Mouse (Mus musculus): Measurements from ENCODE around the gene Hoxd12. TPM values are rescaled to one million over a fixed set of nuclear protein-coding genes. Genes with fewer than 3 reads are reported as not detected.

Hoxd12 gene
- polyA plus RNA-seq, 1 experiment from 2014 or later, result not detected

DNA sequence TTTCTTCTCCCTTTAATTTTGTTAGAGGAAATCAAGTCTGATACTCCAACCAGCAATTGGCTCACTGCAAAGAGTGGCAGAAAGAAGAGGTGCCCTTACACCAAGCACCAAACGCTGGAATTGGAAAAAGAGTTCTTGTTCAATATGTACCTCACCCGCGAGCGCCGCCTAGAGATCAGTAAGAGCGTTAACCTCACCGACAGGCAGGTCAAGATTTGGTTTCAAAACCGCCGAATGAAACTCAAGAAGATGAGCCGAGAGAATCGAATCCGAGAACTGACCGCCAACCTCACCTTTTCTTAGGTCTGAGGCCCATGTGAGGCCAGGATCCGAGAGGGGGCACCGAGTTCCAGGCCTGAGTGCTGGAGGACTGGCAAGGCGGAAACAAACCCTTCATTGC lies 19.3 kb downstream of the Hoxd12 start:
- no peaks in the 10 kb centered on the region for H3K9me3 ChIP-seq (replicated peaks)
- H3K27ac ChIP-seq, result no peak overlapping the region
- H3K4me2 ChIP-seq, result no peak overlapping the region
- H3K36me3 ChIP-seq (ENCODE audit: poor library complexity, severe bottlenecking), result no peaks in the 10 kb centered on the region
- H3K27me3 ChIP-seq, result peaks cover 98% of the 10 kb centered on the region
- no peak for ATAC-seq
- no peak overlapping the region for H3K9ac ChIP-seq
- WGBS, result under 1% methylated on average over 16 of the region's 16 CpGs
- H3K4me3 ChIP-seq, result no peak overlapping the region
- H3K4me1 ChIP-seq, result peaks cover 15% of the 10 kb centered on the region

DNA sequence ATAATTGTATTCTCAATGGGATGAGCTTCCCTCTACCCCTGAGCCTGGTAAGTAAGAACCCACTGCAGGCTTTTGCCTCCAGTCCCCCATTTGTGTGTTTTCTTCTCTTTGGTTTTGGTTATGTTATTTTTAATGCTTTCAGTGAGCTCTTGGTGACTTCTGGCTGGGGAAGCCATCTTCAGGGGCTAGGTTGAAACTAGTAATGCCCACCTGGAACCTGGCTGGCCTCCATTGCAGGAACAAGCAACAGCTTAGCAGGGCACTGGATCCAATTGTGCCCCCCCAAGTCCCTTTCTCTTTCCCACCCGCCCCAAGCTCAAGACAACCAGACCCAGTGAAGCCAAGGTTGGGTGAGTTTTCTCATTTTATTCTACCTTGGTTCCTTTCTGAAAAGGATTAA lies 20.6 kb downstream of the Hoxd12 start:
- ATAC-seq, result no peak
- 5% methylated on average over 1 of the region's 1 CpGs for WGBS
- peaks cover 99% of the 10 kb centered on the region for H3K27me3 ChIP-seq
- H3K4me3 ChIP-seq, result no peak overlapping the region
- H3K9me3 ChIP-seq (replicated peaks), result no peaks in the 10 kb centered on the region
- no peaks in the 10 kb centered on the region for H3K36me3 ChIP-seq (ENCODE audit: poor library complexity, severe bottlenecking)
- no peak overlapping the region for H3K9ac ChIP-seq
- no peak overlapping the region for H3K4me2 ChIP-seq
- H3K4me1 ChIP-seq, result peaks cover 15% of the 10 kb centered on the region
- H3K27ac ChIP-seq, result no peak overlapping the region

DNA sequence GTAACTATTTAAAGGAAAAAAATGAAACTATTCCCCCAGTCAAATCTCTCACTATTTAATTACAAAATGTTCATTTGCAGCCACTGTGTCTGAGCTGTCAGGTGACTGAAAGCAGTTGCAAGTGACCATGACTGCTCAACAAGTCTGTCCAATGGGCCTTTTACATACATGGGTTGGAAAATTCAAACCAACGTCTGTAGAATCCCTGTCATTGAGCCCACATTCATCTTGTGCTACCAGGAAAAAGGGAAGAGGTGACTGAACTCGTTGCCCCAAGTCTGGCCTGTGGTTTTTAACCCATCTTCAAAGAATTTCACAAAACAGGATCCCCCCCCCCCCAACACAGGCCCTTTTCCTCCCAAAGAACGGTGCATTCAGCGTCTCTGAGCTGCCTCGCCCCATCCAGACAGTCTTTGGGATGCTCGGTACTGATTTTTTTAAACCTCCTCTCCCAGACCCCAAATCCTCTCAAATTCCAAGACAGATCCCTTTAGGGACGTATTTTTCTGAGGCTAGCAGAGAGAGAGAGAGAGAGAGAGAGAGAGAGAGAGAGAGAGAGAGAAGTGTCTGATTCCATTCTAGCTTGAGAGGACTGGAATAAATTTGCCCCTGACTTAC lies 21.1 kb downstream of the Hoxd12 start:
- Histone ChIP-seq H3K9me3 (replicated peaks) (no peaks in the 10 kb centered on the region), H3K36me3 (ENCODE audit: poor library complexity, severe bottlenecking) (no peaks in the 10 kb centered on the region), H3K4me2 (no peak overlapping the region), H3K4me3 (no peak overlapping the region), H3K27me3 (peaks cover 100% of the 10 kb centered on the region), H3K27ac (no peak overlapping the region), H3K9ac (no peak overlapping the region), H3K4me1 (peaks cover 15% of the 10 kb centered on the region)
- no peak for ATAC-seq
- 4% methylated on average over 7 of the region's 7 CpGs for WGBS

DNA sequence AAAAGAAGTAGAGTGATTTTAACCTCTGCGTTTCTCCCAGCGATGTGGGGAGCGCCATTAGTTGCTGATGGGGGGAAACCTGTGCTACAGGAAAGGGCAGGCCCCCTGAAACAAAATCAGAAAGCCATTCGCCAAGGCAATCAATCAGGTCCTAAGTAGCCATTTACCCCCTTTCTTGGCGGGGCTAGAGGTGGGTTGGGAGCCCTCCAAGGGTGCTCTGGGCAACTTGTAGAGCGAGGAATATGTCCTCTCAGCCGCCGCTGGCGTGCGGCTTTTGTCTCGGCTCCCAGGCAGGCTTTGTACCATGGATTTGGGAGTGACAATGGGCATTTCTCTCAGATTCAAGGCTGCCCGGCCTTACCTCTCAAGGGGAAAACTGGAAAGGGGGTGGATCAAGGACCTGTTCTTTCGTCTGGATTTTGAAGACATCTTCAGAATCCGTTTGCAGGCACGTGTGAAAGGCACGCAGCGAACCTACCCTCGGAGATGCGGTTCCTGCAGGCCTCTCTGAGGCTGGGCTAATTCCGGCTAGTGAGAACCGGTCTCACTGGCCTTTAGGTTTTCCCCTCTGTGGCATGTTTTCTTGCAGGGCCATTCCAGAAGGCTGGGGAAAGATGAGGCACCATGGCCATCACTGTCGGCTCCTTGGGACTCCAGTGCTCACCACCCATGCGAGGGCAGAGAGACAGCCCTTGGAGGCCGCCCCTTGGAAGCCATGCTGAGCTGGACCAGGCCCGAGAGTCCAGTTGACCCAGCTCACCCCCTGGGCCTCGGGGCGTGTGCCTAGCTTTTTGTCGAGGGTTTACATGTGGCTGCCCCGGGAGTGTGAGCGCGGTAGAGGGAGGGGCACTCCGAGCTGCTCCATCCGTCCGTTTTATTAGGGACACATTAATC lies 21.9 kb downstream of the Hoxd12 start:
- Histone ChIP-seq H3K27ac (no peak overlapping the region), H3K4me1 (peaks cover 12% of the 10 kb centered on the region), H3K9me3 (replicated peaks) (no peaks in the 10 kb centered on the region), H3K4me2 (no peak overlapping the region), H3K9ac (no peak overlapping the region), H3K27me3 (peaks cover 100% of the 10 kb centered on the region), H3K36me3 (ENCODE audit: poor library complexity, severe bottlenecking) (no peaks in the 10 kb centered on the region), H3K4me3 (no peak overlapping the region)
- 2% methylated on average over 34 of the region's 34 CpGs for WGBS
- no peak for ATAC-seq

DNA sequence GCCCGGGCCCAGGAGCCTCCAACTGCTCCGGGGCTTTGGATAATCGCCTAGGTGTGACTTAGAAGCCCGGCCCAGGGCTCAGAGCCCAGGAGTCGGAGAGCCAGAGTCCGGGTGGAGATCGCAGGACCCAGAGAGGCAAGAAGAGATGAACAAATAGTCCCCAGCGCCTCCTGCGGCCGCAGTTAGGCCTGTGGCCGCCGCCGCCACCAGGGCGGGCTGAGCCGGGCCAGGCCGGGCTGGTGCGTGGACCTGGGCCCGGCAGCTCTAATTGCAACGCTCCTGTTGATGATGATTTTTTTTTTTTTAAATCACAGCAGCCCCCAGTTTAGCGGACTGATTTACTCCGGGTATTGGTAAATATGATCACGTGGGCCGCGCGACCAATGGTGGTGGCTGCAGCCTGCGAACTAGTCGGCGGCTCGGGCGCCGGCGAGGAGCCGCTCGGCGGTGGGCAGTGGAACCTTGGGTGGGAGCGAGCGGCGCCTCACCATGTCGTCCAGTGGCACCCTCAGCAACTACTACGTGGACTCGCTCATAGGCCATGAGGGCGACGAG lies 22.8 kb downstream of the Hoxd12 start, which contains the start of gene Hoxd9:
TSS of gene Hoxd9 (plus strand) at position 161 of the 555 bp plus-strand sequence.
- Histone ChIP-seq H3K27me3 (peaks cover 99% of the 10 kb centered on the region), H3K4me3 (peak within 1 kb of the TSS; percentile 33)

DNA sequence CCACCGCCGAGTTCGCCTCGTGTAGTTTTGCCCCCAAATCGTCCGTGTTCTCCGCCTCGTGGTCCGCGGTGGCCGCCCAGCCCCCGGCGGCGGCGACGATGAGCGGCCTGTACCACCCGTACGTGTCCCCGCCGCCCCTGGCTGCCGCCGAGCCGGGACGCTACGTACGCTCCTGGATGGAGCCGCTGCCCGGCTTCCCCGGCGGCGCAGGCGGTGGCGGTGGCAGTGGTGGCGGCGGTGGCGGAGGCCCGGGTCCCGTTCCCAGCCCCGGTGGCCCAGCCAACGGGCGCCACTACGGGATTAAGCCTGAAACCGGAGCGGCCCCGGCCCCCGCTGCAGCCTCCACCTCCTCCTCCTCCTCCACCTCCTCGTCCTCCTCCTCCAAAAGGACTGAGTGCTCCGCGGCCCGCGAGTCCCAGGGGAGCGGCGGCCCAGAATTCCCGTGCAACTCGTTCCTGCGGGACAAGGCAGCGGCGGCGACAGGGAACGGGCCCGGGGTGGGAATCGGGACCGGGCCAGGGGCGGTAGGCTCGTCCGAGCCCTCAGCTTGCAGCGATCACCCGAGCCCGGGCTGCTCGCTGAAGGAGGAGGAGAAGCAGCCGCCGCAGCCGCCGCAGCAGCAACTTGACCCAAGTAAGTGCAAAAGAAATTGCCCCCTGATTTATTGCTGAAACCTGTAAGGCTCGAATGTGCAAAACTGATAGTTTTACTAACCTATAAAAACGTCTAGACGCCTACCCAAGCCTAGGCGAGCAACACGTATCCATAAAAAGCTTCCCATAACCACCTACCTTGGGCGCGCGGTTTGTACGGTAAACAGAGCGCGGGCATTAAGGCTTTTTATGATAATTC lies 23.6 kb downstream of the Hoxd12 start:
- peak; percentile 62; the same call in 1 of the 2 replicates for ATAC-seq
- Histone ChIP-seq H3K27ac (no peak overlapping the region), H3K9ac (no peak overlapping the region), H3K4me2 (peak overlapping the region; percentile 56), H3K4me1 (peaks cover 12% of the 10 kb centered on the region), H3K4me3 (peak overlapping the region; percentile 33), H3K36me3 (ENCODE audit: poor library complexity, severe bottlenecking) (no peaks in the 10 kb centered on the region), H3K27me3 (peaks cover 99% of the 10 kb centered on the region), H3K9me3 (replicated peaks) (no peaks in the 10 kb centered on the region)
- under 1% methylated on average over 81 of the region's 86 CpGs for WGBS

More for the DNA sequence above, 22.8 kb downstream of the Hoxd12 start, which contains the start of gene Hoxd9:
- H3K4me1 ChIP-seq, result peaks cover 12% of the 10 kb centered on the region
- under 1% methylated on average over 43 of the region's 43 CpGs for WGBS
- ATAC-seq, result peak; percentile 70
- H3K27ac ChIP-seq, result no peak within 1 kb of the TSS
- no peaks in the 10 kb centered on the region for H3K9me3 ChIP-seq (replicated peaks)
- no peaks in the 10 kb centered on the region for H3K36me3 ChIP-seq (ENCODE audit: poor library complexity, severe bottlenecking)
- no peak within 1 kb of the TSS for H3K9ac ChIP-seq
- H3K4me2 ChIP-seq, result peak within 1 kb of the TSS; percentile 56

DNA sequence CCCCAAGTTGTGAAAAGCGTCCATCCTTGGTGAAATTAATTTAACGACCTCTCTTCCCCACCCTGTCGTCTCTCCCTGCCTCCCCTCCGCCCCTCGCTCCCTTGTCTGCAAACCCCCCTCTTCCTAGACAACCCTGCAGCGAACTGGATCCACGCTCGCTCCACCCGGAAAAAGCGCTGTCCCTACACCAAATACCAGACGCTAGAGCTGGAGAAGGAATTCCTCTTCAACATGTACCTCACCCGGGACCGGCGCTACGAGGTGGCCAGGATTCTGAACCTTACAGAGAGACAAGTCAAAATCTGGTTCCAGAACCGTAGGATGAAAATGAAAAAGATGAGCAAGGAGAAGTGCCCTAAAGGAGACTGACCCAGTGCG lies 24.2 kb downstream of the Hoxd12 start:
- H3K27ac ChIP-seq, result no peak overlapping the region
- H3K4me1 ChIP-seq, result peaks cover 12% of the 10 kb centered on the region
- no peaks in the 10 kb centered on the region for H3K36me3 ChIP-seq (ENCODE audit: poor library complexity, severe bottlenecking)
- no peak overlapping the region for H3K4me3 ChIP-seq
- no peak overlapping the region for H3K9ac ChIP-seq
- WGBS, result under 1% methylated on average over 17 of the region's 17 CpGs
- no peak for ATAC-seq
- no peaks in the 10 kb centered on the region for H3K9me3 ChIP-seq (replicated peaks)
- no peak overlapping the region for H3K4me2 ChIP-seq
- peaks cover 99% of the 10 kb centered on the region for H3K27me3 ChIP-seq

DNA sequence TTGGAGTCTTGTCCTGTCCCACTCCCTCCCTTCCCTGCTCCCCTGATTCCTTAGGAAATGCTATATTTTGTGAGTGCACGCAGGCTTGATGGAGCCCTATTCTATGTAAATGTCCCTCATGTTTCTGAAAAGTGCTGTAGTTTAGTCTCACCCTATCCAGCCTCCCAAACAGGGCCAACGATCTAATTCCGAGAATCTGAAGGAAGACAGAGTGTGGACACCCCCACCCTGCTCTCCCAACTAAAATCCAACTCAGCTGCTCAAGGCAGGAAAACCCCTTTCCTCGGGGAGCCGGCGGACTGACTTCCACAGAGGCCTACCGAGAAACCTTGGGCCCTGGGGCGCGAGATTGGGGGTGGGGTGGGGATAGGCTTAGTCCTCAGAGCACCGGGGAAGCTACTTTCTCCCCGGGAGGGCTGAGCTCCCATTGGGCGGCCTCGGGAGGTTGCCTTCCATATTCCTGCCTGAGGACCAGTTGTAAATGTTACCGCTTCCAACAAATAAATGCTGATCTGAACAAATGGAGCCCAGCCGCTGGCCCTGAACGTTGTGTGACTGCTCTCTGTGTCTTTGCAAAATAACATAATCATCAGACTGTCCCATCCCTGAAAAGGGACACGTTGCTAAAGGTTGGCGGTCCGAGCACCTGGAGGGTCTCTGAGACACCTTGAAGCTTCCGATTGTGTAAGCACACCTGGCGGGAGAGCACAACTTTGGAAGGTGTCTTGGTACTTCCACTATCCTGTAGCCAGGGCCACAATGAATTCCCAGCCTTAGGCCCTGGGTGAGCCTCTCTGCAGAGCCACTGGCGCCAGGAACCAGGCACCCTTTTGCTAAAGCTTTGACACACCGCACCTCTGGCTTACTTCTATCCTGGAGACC lies 25.1 kb downstream of the Hoxd12 start:
- no peak overlapping the region for H3K4me3 ChIP-seq
- H3K4me1 ChIP-seq, result peaks cover 16% of the 10 kb centered on the region
- H3K9me3 ChIP-seq (replicated peaks), result no peaks in the 10 kb centered on the region
- no peak for ATAC-seq
- H3K27ac ChIP-seq, result no peak overlapping the region
- no peak overlapping the region for H3K4me2 ChIP-seq
- 1% methylated on average over 23 of the region's 23 CpGs for WGBS
- no peaks in the 10 kb centered on the region for H3K36me3 ChIP-seq (ENCODE audit: poor library complexity, severe bottlenecking)
- H3K9ac ChIP-seq, result no peak overlapping the region
- H3K27me3 ChIP-seq, result peaks cover 99% of the 10 kb centered on the region

DNA sequence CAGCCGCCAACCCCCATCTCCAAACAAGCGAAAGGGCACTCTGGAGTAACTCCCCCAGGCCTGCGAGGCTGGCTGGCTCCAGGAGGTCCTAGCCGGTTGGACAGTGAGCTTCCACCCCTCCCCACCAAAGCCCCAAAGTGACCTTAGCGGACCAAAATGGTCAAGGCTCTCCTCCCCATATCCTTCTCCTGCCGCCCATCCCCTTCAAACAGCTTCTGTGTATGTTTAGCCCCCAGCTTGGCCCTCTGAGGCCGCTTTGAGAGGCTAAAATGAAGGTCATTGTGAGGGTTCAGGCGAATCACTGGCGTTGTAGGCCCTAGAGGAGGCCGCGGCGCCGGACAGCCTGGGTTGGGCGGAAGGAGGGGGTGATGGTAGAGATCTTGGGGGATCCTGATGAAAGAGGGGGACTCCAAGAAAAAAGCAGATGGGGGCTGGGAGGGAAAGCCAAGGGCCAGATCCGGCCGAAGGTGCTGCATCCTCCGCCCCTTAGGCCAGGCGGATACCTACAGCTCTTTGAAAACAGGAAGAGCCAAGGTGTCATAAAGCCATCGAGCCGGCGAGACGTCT lies 25.8 kb downstream of the Hoxd12 start:
- WGBS, result under 1% methylated on average over 22 of the region's 22 CpGs
- no peak for ATAC-seq
- Histone ChIP-seq H3K27ac (no peak overlapping the region), H3K4me3 (no peak overlapping the region), H3K4me2 (no peak overlapping the region), H3K9me3 (replicated peaks) (no peaks in the 10 kb centered on the region), H3K36me3 (ENCODE audit: poor library complexity, severe bottlenecking) (no peaks in the 10 kb centered on the region), H3K27me3 (peaks cover 99% of the 10 kb centered on the region), H3K9ac (no peak overlapping the region), H3K4me1 (peaks cover 24% of the 10 kb centered on the region)

DNA sequence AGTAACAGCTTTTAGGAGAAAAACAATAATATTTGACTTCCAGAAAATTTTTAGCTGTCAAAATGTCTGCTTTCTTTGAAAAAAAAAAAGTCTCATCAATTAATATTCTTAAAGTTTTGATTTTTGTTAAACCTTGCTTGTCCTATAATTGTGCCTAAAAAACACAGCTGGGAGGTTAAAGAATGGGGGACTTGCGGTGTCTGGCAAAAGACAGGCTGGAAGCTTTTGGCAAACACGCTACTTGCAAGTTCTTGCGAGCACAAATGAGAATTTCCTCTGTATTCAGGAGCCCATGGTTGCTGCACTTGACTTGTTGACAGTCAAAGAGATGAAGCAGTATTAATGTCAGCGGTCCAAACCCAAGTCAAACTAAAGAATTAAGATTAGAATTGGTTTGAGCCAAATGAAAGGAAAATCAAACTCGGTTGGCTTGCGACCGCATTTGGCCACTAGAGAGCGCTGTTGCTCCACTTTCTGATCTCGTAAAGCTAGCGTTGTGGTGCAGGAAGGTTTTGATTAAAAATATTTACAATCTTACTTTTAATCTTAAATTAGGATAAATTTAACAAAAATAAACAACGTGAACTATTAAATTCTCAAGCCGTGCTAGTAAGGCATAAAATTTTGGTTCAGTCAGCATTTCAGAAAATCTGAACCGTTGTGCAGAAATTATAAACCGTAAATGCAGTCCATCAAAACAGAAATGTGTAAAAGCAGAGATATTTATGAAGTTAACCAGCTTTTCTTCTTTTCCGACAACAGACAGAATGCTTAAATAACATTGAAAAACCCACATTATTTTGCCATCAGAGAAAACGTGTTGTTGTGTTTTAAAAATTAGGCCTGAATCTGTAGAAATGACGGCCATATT lies 27.4 kb downstream of the Hoxd12 start:
- ATAC-seq, result no peak
- H3K4me3 ChIP-seq, result no peak overlapping the region
- H3K27ac ChIP-seq, result no peak overlapping the region
- H3K9me3 ChIP-seq (replicated peaks), result no peaks in the 10 kb centered on the region
- 11% methylated on average over 17 of the region's 17 CpGs for WGBS
- H3K4me1 ChIP-seq, result peaks cover 26% of the 10 kb centered on the region
- H3K27me3 ChIP-seq, result peaks cover 98% of the 10 kb centered on the region
- H3K9ac ChIP-seq, result no peak overlapping the region
- H3K4me2 ChIP-seq, result no peak overlapping the region
- H3K36me3 ChIP-seq (ENCODE audit: poor library complexity, severe bottlenecking), result no peaks in the 10 kb centered on the region

Data from forebrain, embryonic 13.5 days (tissue).